Mouse (Mus musculus) liver, adult 2 months (tissue): ENCODE results near the gene Adgrg5.

Source experiments
- CTCF ChIP-seq: fragments of 200-500 bp; IDR thresholded peaks from 2 replicates; pipeline ENCODE4 v1.5.1; 2011; ENCODE audit warnings: low read depth, low read length, control low read depth
- POLR2A ChIP-seq: fragments of 200-500 bp; IDR thresholded peaks from 2 replicates; pipeline ENCODE4 v1.6.1; 2011; ENCODE audit warnings: low read length, control low read depth; ENCODE audit not compliant: insufficient read depth; ENCODE audit errors: extremely low read depth

- TF ChIP-seq CTCF (no peak), POLR2A (no peak)
These were observed 24.9 kb downstream of the Adgrg5 start for GRCm38 (mm10) chr8:94948421-94948820.
